Mouse (Mus musculus): ENCODE results near the gene Snrpe. TPM values are rescaled to one million over a fixed set of nuclear protein-coding genes. Genes with fewer than 3 reads are reported as not detected.

Gene Snrpe
- polyA plus RNA-seq, 1 experiment from 2014 or later: 861 TPM

GRCm38 (mm10) chr1:133617908-133618307 lies 7.8 kb upstream of the Snrpe start:
- Histone ChIP-seq H3K4me3 (replicated peaks) (no peak overlapping the region), H3K27me3 (no peaks in the 10 kb centered on the region), H3K36me3 (peaks cover 72% of the 10 kb centered on the region), H3K9ac (replicated peaks) (no peak overlapping the region), H3K9me3 (no peaks in the 10 kb centered on the region), H3K4me1 (replicated peaks) (no peaks in the 10 kb centered on the region), H3K4me2 (no peak overlapping the region), H3K27ac (no peak overlapping the region)
- no peak for ATAC-seq (ENCODE audit: insufficient number of reproducible peaks, insufficient read depth, low FRiP score, low TSS enrichment, low read depth)
- 61% methylated on average over 2 of the region's 2 CpGs for WGBS

DNA sequence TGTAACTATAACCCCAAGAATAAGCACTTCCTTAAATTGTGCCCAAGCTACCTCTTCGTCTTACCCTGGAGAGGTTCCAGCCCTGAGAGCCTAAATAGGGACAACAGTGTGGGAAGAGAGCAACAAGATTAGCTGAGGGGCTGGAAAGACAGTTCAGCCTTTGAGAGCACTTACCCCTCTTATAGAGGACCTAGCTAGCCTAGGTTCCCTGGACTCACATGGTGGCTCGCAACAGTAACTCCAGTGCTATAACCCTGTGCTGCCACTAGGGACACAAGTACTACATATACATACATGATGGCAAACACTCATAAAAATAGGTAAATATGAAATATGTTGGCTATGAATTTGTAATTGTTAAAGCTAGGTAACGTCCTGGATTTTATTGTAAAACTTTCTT lies 3.7 kb upstream of the Snrpe start:
- ATAC-seq (ENCODE audit: insufficient number of reproducible peaks, insufficient read depth, low FRiP score, low TSS enrichment, low read depth): no peak
- Histone ChIP-seq H3K9me3 (no peaks in the 10 kb centered on the region), H3K27me3 (no peaks in the 10 kb centered on the region), H3K36me3 (peaks cover 36% of the 10 kb centered on the region), H3K27ac (no peak overlapping the region), H3K4me3 (replicated peaks) (no peak overlapping the region), H3K9ac (replicated peaks) (no peak overlapping the region), H3K4me2 (no peak overlapping the region), H3K4me1 (replicated peaks) (peaks cover 3% of the 10 kb centered on the region; the same call in 1 of the 2 replicates)
- WGBS: 70% methylated on average over 3 of the region's 3 CpGs

GRCm38 (mm10) chr1:133611436-133611835 lies 1.3 kb upstream of the Snrpe start:
- peaks cover 10% of the 10 kb centered on the region; the same call in 1 of the 2 replicates for H3K4me1 ChIP-seq (replicated peaks)
- no peak overlapping the region for H3K27ac ChIP-seq
- H3K4me3 ChIP-seq (replicated peaks): no peak overlapping the region
- H3K4me2 ChIP-seq: no peak overlapping the region
- WGBS: 75% methylated on average over 1 of the region's 1 CpGs
- no peaks in the 10 kb centered on the region for H3K9me3 ChIP-seq
- H3K27me3 ChIP-seq: no peaks in the 10 kb centered on the region
- no peak overlapping the region for H3K9ac ChIP-seq (replicated peaks)
- no peak for ATAC-seq (ENCODE audit: insufficient number of reproducible peaks, insufficient read depth, low FRiP score, low TSS enrichment, low read depth)
- peaks cover 47% of the 10 kb centered on the region for H3K36me3 ChIP-seq

- Histone ChIP-seq H3K9ac (replicated peaks) (no peak overlapping the region), H3K4me2 (peak overlapping the region; percentile 28), H3K27ac (no peak overlapping the region), H3K4me1 (replicated peaks) (peaks cover 10% of the 10 kb centered on the region; the same call in 1 of the 2 replicates), H3K9me3 (no peaks in the 10 kb centered on the region), H3K36me3 (peaks cover 47% of the 10 kb centered on the region), H3K27me3 (no peaks in the 10 kb centered on the region), H3K4me3 (replicated peaks) (peak overlapping the region; percentile 91)
- ATAC-seq (ENCODE audit: insufficient number of reproducible peaks, insufficient read depth, low FRiP score, low TSS enrichment, low read depth): 0 out of 2 replicates have a peak, but pooled peaks have one; percentile 33
- WGBS: 53% methylated on average over 6 of the region's 6 CpGs
Measured at GRCm38 (mm10) chr1:133610601-133611000, 510 bp upstream of the Snrpe start.

DNA sequence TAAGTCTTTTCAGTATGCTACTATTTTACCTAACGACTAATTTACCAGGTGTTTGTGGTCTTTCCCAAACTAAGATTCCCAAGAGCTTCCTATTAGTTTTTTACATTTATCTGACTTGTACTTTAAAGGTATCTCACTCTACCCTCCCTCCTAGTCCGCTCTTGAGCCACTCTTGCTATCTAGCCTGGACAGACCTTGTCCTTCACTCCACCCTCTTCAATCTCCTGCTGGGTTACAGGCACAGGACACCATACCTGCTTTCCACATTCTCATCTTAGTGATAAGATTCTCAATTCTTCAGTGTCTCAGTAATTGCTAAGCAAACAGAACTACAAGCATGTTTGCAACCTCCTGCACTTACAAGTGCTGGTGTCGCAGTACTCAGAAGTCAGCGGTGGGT lies 6.9 kb downstream of the Snrpe start:
- no peaks in the 10 kb centered on the region for H3K9me3 ChIP-seq
- peaks cover 70% of the 10 kb centered on the region for H3K36me3 ChIP-seq
- H3K27ac ChIP-seq: no peak overlapping the region
- no peak overlapping the region for H3K4me3 ChIP-seq (replicated peaks)
- no peak overlapping the region for H3K4me2 ChIP-seq
- no peak for ATAC-seq (ENCODE audit: insufficient number of reproducible peaks, insufficient read depth, low FRiP score, low TSS enrichment, low read depth)
- WGBS: 96% methylated on average over 4 of the region's 4 CpGs
- H3K4me1 ChIP-seq (replicated peaks): 0 out of 2 replicates have a peak, but pooled peaks cover 2% of the 10 kb centered on the region
- H3K9ac ChIP-seq (replicated peaks): no peak overlapping the region
- no peaks in the 10 kb centered on the region for H3K27me3 ChIP-seq

- H3K4me1 ChIP-seq (replicated peaks): peaks cover 13% of the 10 kb centered on the region
- WGBS: 10% methylated on average over 4 of the region's 4 CpGs
- ATAC-seq (ENCODE audit: insufficient number of reproducible peaks, insufficient read depth, low FRiP score, low TSS enrichment, low read depth): 0 out of 2 replicates have a peak, but pooled peaks have one; percentile 63
- peak overlapping the region; percentile 80 for H3K27ac ChIP-seq
- no peaks in the 10 kb centered on the region for H3K9me3 ChIP-seq
- peak overlapping the region; percentile 10; the same call in 1 of the 2 replicates for H3K4me2 ChIP-seq
- 0 out of 2 replicates have a peak overlapping the region, but pooled peaks have one; percentile 23 for H3K9ac ChIP-seq (replicated peaks)
- H3K27me3 ChIP-seq: no peaks in the 10 kb centered on the region
- peaks cover 3% of the 10 kb centered on the region; the same call in 1 of the 2 replicates for H3K36me3 ChIP-seq
- no peak overlapping the region for H3K4me3 ChIP-seq (replicated peaks)
Measured at GRCm38 (mm10) chr1:133596298-133597007, 13.6 kb downstream of the Snrpe start.

DNA sequence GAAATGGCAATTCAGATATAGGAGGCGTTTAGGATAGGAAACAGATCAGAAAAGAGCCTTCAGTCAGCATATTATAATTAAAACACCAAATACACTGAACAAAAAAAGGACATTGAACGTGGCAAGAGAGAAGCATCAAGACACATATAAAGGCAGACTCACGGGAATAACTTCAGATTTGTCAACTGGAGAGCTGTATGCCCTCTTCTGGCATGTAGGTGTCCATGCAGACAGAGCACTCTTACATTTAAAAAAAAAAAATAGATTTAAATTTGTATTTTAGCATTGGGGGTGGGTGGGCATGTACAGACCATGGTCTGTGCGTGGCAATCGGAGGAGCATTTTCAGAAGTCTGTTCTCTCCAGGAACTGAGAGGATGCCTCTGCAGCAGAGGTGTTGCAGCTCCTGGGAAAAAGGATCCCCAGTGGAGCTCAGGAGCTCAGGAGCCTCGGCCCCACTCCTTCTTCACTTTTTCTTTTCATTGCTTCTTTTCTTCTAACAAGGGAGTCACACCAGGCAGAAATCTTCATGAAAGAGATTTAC lies 24.0 kb downstream of the Snrpe start:
- Histone ChIP-seq H3K9me3 (no peaks in the 10 kb centered on the region), H3K4me1 (replicated peaks) (no peaks in the 10 kb centered on the region), H3K27me3 (no peaks in the 10 kb centered on the region; the same call in 1 of the 2 replicates), H3K4me2 (no peak overlapping the region), H3K27ac (no peak overlapping the region), H3K36me3 (no peaks in the 10 kb centered on the region), H3K4me3 (replicated peaks) (no peak overlapping the region), H3K9ac (replicated peaks) (no peak overlapping the region)
- whole genome bisulfite sequencing: 76% methylated on average over 6 of the region's 6 CpGs
- no peak for ATAC-seq (ENCODE audit: insufficient number of reproducible peaks, insufficient read depth, low FRiP score, low TSS enrichment, low read depth)

- Histone ChIP-seq H3K9me3 (peaks cover 7% of the 10 kb centered on the region), H3K27ac (no peak overlapping the region), H3K27me3 (no peaks in the 10 kb centered on the region), H3K4me3 (replicated peaks) (no peak overlapping the region), H3K4me1 (replicated peaks) (no peaks in the 10 kb centered on the region), H3K36me3 (no peaks in the 10 kb centered on the region), H3K4me2 (no peak overlapping the region), H3K9ac (replicated peaks) (no peak overlapping the region)
- WGBS: 74% methylated on average over 11 of the region's 11 CpGs
- no peak for ATAC-seq (ENCODE audit: insufficient number of reproducible peaks, insufficient read depth, low FRiP score, low TSS enrichment, low read depth)
Measured at GRCm38 (mm10) chr1:133571293-133571692, 38.8 kb downstream of the Snrpe start.

Other genes starting within 250 kb of the Snrpe start
- 1.3 and 1.7 TPM in 2 replicates for gene Etnk2, start 246.7 kb downstream of the Snrpe start, polyA plus RNA-seq (2016; fragmentation: Nextera tagmentation; extraction: Ambion mirVana)
- gene Sox13, start 185.9 kb downstream of the Snrpe start, polyA plus RNA-seq (2016; fragmentation: Nextera tagmentation; extraction: Ambion mirVana): 5.6 and 8.0 TPM in 2 replicates
- not detected in 2 replicates for gene Zbed6, start 50.6 kb upstream of the Snrpe start, polyA plus RNA-seq (2016; fragmentation: Nextera tagmentation; extraction: Ambion mirVana)
- 7.9 and 8.1 TPM in 2 replicates for gene Gm38394, start 51.0 kb upstream of the Snrpe start, polyA plus RNA-seq (2016; fragmentation: Nextera tagmentation; extraction: Ambion mirVana)
- 1.1 and 1.3 TPM in 2 replicates for gene Lax1, start 79.8 kb upstream of the Snrpe start, polyA plus RNA-seq (2016; fragmentation: Nextera tagmentation; extraction: Ambion mirVana)
- gene Atp2b4, start 190.8 kb upstream of the Snrpe start, polyA plus RNA-seq (2016; fragmentation: Nextera tagmentation; extraction: Ambion mirVana): 8.5 and 9.4 TPM in 2 replicates

All from limb, embryonic 12.5 days (tissue).